Mouse (Mus musculus): ENCODE measurements around the gene Krtap5-5. TPM values are rescaled to one million over a fixed set of nuclear protein-coding genes. Genes with fewer than 3 reads are reported as not detected.

Gene Krtap5-5
- not detected in 2 replicates for polyA plus RNA-seq (2012; rRNA removed)

DNA sequence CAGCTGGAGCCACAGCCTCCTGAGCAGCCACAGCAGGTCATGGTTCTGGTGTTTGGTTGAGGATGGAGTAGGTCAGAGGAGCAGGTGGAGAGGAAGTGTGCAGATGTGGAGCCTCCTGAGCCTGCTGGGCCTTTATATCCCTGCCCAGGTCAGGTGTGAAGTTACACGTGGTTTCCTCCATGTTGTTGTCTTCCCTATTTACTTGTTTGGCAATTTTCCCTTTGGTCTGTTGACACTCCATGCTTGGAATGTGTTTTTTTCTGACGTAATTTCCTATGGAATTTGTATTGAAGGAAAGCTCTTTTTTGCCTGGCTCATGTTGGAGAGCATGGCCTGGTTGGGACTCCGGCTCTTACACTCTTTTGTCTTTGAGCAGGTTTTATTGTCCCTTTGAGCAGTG, at the start of gene Krtap5-5:
Krtap5-5 (minus strand) TSS at position 101 of the 400 bp plus-strand sequence.

GRCm38 (mm10) chr7:142274263-142274662, 44.5 kb upstream of the Krtap5-5 start, which contains the start of gene Gm4559:
TSS of gene Gm4559 (minus strand) at chr7:142274363.

GRCm38 (mm10) chr7:142258254-142258653, 28.5 kb upstream of the Krtap5-5 start, which contains the start of gene Gm2431:
TSS of gene Gm2431 (minus strand) at chr7:142258354.

GRCm38 (mm10) chr7:142240978-142241377, 11.2 kb upstream of the Krtap5-5 start, which contains the start of gene Gm40460:
TSS of gene Gm40460 (minus strand) at chr7:142241078.

DNA sequence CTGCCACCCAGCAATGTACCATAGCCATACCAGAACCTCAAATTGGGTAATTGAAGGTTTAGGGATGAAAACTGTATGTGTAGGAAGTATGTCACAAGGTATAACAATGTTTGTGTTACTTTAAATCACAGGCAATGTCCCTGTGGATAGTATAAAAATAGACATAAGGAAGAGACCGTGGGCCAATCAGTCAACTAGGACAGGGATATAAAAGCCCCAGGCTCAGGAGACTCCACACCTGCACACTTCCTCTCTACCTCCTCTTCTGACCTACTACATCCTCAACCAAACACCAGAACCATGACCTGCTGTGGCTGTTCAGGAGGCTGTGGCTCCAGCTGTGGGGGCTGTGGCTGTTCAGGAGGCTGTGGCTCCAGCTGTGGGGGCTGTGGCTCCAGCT, 18.2 kb downstream of the Krtap5-5 start, which contains the start of gene Gm7579:
Gm7579 (plus strand) TSS at position 301 of the 400 bp plus-strand sequence.

GRCm38 (mm10) chr7:142201064-142201463, 28.7 kb downstream of the Krtap5-5 start, which contains the start of gene Krtap5-3:
TSS of gene Krtap5-3 (plus strand) at chr7:142201364.

GRCm38 (mm10) chr7:142190289-142190688, 39.5 kb downstream of the Krtap5-5 start, which contains the start of gene Gm10153:
TSS of gene Gm10153 (minus strand) at chr7:142190389.

Other genes starting within 250 kb of the Krtap5-5 start
- 40.6 and 44.6 TPM in 2 replicates for gene Mob2, start 168.9 kb downstream of the Krtap5-5 start, polyA plus RNA-seq (2012; rRNA removed)
- gene Dusp8, start 134.1 kb downstream of the Krtap5-5 start, polyA plus RNA-seq (2012; rRNA removed): 2.7 and 2.8 TPM in 2 replicates
- gene Gm45618, start 109.2 kb downstream of the Krtap5-5 start, polyA plus RNA-seq (2012; rRNA removed): not detected in 2 replicates
- not detected in 2 replicates for gene Gm39115, start 93.9 kb downstream of the Krtap5-5 start, polyA plus RNA-seq (2012; rRNA removed)
- gene Gm45337, start 85.4 kb downstream of the Krtap5-5 start, polyA plus RNA-seq (2012; rRNA removed): not detected in 2 replicates
- gene Gm29735, start 72.9 kb downstream of the Krtap5-5 start, polyA plus RNA-seq (2012; rRNA removed): not detected in 2 replicates
- not detected in 2 replicates for gene Gm4553, start 64.2 kb downstream of the Krtap5-5 start, polyA plus RNA-seq (2012; rRNA removed)
- gene Krtap5-2, start 54.0 kb downstream of the Krtap5-5 start, polyA plus RNA-seq (2012; rRNA removed): not detected in 2 replicates
- gene Gm10153, start 39.6 kb downstream of the Krtap5-5 start, polyA plus RNA-seq (2012; rRNA removed): not detected in 2 replicates
- gene Krtap5-3, start 28.6 kb downstream of the Krtap5-5 start, polyA plus RNA-seq (2012; rRNA removed): not detected in 2 replicates
- not detected in 2 replicates for gene Gm7579, start 18.1 kb downstream of the Krtap5-5 start, polyA plus RNA-seq (2012; rRNA removed)
- not detected in 2 replicates for gene Gm40460, start 11.1 kb upstream of the Krtap5-5 start, polyA plus RNA-seq (2012; rRNA removed)
- not detected in 2 replicates for gene Gm2431, start 28.4 kb upstream of the Krtap5-5 start, polyA plus RNA-seq (2012; rRNA removed)
- gene Gm4559, start 44.4 kb upstream of the Krtap5-5 start, polyA plus RNA-seq (2012; rRNA removed): not detected in 2 replicates
- not detected in 2 replicates for gene Krtap5-1, start 67.1 kb upstream of the Krtap5-5 start, polyA plus RNA-seq (2012; rRNA removed)
- not detected in 2 replicates for gene Krtap5-4, start 73.6 kb upstream of the Krtap5-5 start, polyA plus RNA-seq (2012; rRNA removed)
- gene Ifitm10, start 143.8 kb upstream of the Krtap5-5 start, polyA plus RNA-seq (2012; rRNA removed): 0.87 and 0.93 TPM in 2 replicates
- 0.38 and 0.44 TPM in 2 replicates for gene Gm49369, start 152.7 kb upstream of the Krtap5-5 start, polyA plus RNA-seq (2012; rRNA removed)
- 158 and 192 TPM in 2 replicates for gene Ctsd, start 158.1 kb upstream of the Krtap5-5 start, polyA plus RNA-seq (2012; rRNA removed)
- 1.5 TPM in 1 of 2 replicates, not detected in the other for gene Syt8, start 204.9 kb upstream of the Krtap5-5 start, polyA plus RNA-seq (2012; rRNA removed)
- 3.3 and 8.7 TPM in 2 replicates for gene Tnni2, start 211.8 kb upstream of the Krtap5-5 start, polyA plus RNA-seq (2012; rRNA removed)
- 12.0 and 13.8 TPM in 2 replicates for gene Lsp1, start 230.8 kb upstream of the Krtap5-5 start, polyA plus RNA-seq (2012; rRNA removed)